Mouse (Mus musculus) monocyte, adult 2 months (primary cell): ENCODE measurements around the gene Olfr126.

ENCODE experiments used
- DNase-seq, 2 experiments: peaks; one replicate each; pipeline ENCODE4 v3.0.0; 2022; ENCODE audit warnings: low spot score in 2 of 2, low read depth in 1 of 2

Olfr126 gene

GRCm38 (mm10) chr17:37847183-37847582 is at the start of gene Olfr126:
Gene Olfr126 (plus strand): TSS chr17:37847483.
- DNase-seq, result no peak

- no peak for DNase-seq
Observed at GRCm38 (mm10) chr17:37799588-37799987, 47.7 kb upstream of the Olfr126 start, which contains the start of gene Olfr124. Gene Olfr124 (plus strand): TSS chr17:37799888.

- no peak for DNase-seq
Observed at GRCm38 (mm10) chr17:37832649-37833048, 14.6 kb upstream of the Olfr126 start, which contains the start of gene Olfr125. Gene Olfr125 (plus strand): TSS chr17:37832949.

GRCm38 (mm10) chr17:37863901-37864300 is 16.6 kb downstream of the Olfr126 start:
- DNase-seq, result no peak

GRCm38 (mm10) chr17:37869676-37870205 is 22.5 kb downstream of the Olfr126 start:
- DNase-seq, result no peak

- DNase-seq, result no peak
Observed at GRCm38 (mm10) chr17:37873830-37874229, 26.5 kb downstream of the Olfr126 start.

- no peak for DNase-seq
Observed at GRCm38 (mm10) chr17:37900137-37900536, 52.9 kb downstream of the Olfr126 start, which contains the start of gene Olfr127. Gene Olfr127 (plus strand): TSS chr17:37900437.
